In genomic region chr1:184851166-184851565, GRCm38 (mm10) we compare ENCODE assay signal across 11 mouse cellular contexts. TPM values are rescaled to one million over a fixed set of nuclear protein-coding genes. Genes with fewer than 3 reads are reported as not detected.
DNase-seq lines count a peak whose midpoint lies in the region; ATAC-seq and TF ChIP-seq lines count a peak whose summit lies in the region.
"Had no signal": no experiment of that assay in that cellular context is flagged by ENCODE, and none has a peak within 500 bp of the region (broad histone marks: within the 10 kb centered on the region; RNA-seq: fewer than 3 reads in every experiment).

No protein-coding gene starts in this region.

- TF ChIP-seq CTCF in kidney, adult 2 months (conservative IDR thresholded peaks at IDR 0.05; ENCODE audit: insufficient read depth, insufficient read length, low read depth, low read length), result no peak

- H3K4me3 ChIP-seq in midbrain, embryonic 11.5 days (ENCODE audit: low read depth, low read length), result no peak overlapping the region
- no peak overlapping the region for H3K4me3 ChIP-seq in midbrain, embryonic 14.5 days (replicated peaks; ENCODE audit: low read depth, low read length)
- no peak overlapping the region for H3K4me3 ChIP-seq in kidney, adult 2 months (ENCODE audit: insufficient read depth, low read depth, low read length)
- no peak overlapping the region for H3K4me3 ChIP-seq in liver, embryonic 15.5 days (replicated peaks)
- H3K4me3 ChIP-seq in hindbrain, embryonic 16.5 days (ENCODE audit: low read length), result no peak overlapping the region

- no peaks in the 10 kb centered on the region; the same call in 1 of the 2 replicates for H3K4me1 ChIP-seq in midbrain, embryonic 11.5 days (ENCODE audit: control insufficient read depth, insufficient read depth, low read length)
- H3K4me1 ChIP-seq in midbrain, embryonic 14.5 days (ENCODE audit: control insufficient read depth, insufficient read depth, low read length), result peaks cover 7% of the 10 kb centered on the region; the same call in 1 of the 2 replicates
- H3K4me1 ChIP-seq in kidney, adult 2 months (ENCODE audit: control insufficient read depth, insufficient read depth, low read length), result peaks cover 22% of the 10 kb centered on the region
- H3K4me1 ChIP-seq in liver, embryonic 15.5 days (replicated peaks), result peaks cover 48% of the 10 kb centered on the region
- peaks cover 8% of the 10 kb centered on the region for H3K4me1 ChIP-seq in hindbrain, embryonic 16.5 days (ENCODE audit: control insufficient read depth, insufficient read depth, low read depth, low read length)

- no peak overlapping the region for H3K27ac ChIP-seq in midbrain, embryonic 11.5 days (ENCODE audit: low read depth, low read length)
- H3K27ac ChIP-seq in midbrain, embryonic 14.5 days (replicated peaks; ENCODE audit: low read depth, low read length), result no peak overlapping the region
- H3K27ac ChIP-seq in kidney, adult 2 months (ENCODE audit: insufficient read depth, low read depth, low read length), result peak overlapping the region; percentile 78
- H3K27ac ChIP-seq in liver, embryonic 15.5 days (replicated peaks), result peak overlapping the region; percentile 72
- H3K27ac ChIP-seq in hindbrain, embryonic 16.5 days (ENCODE audit: low read depth, low read length), result no peak overlapping the region

- H3K9ac ChIP-seq in midbrain, embryonic 11.5 days (ENCODE audit: low read length), result no peak overlapping the region
- H3K9ac ChIP-seq in midbrain, embryonic 14.5 days (replicated peaks; ENCODE audit: low read length), result no peak overlapping the region
- H3K9ac ChIP-seq in liver, embryonic 15.5 days, result no peak overlapping the region
- no peak overlapping the region for H3K9ac ChIP-seq in hindbrain, embryonic 16.5 days (ENCODE audit: low read depth, low read length)

- peaks cover 3% of the 10 kb centered on the region for H3K27me3 ChIP-seq in midbrain, embryonic 11.5 days (ENCODE audit: control insufficient read depth, insufficient read depth, low read length)
- peaks cover 3% of the 10 kb centered on the region; the same call in 1 of the 2 replicates for H3K27me3 ChIP-seq in midbrain, embryonic 14.5 days (ENCODE audit: control insufficient read depth, insufficient read depth, low read length)
- H3K27me3 ChIP-seq in kidney, adult 2 months (replicated peaks; ENCODE audit: control insufficient read depth, insufficient read depth, low read length), result no peaks in the 10 kb centered on the region
- H3K27me3 ChIP-seq in liver, embryonic 15.5 days, result 0 out of 2 replicates have a peak, but pooled peaks cover 3% of the 10 kb centered on the region
- H3K27me3 ChIP-seq in hindbrain, embryonic 16.5 days (replicated peaks; ENCODE audit: control insufficient read depth, insufficient read depth, low read length), result no peaks in the 10 kb centered on the region

- no peak for TF ChIP-seq POLR2A in kidney, adult 2 months (IDR thresholded peaks at IDR 0.05; ENCODE audit: low read depth, low read length)

- ATAC-seq in midbrain, embryonic 11.5 days (ENCODE audit: low FRiP score), result no peak
- no peak for ATAC-seq in midbrain, embryonic 14.5 days (ENCODE audit: low FRiP score, low TSS enrichment)
- ATAC-seq in liver, embryonic 15.5 days (ENCODE audit: insufficient read depth), result 0 out of 2 replicates have a peak, but pooled peaks have one; percentile 2
- no peak for ATAC-seq in hindbrain, embryonic 16.5 days
- no peak for ATAC-seq in inflammation-experienced regulatory T-cells, adult 6 months

- DNase-seq in adrenal gland, postnatal 14 days, result peak; percentile 43
- no peak for DNase-seq in adrenal gland, adult 18-20 months (ENCODE audit: low spot score in 2 of 2)
- DNase-seq in midbrain, embryonic 11.5 days (ENCODE audit: low spot score, missing footprints), result peak; percentile 82
- no peak for DNase-seq in midbrain, embryonic 14.5 days
- peak; percentile 83 for DNase-seq in kidney, adult 2 months
- DNase-seq: embryo, embryonic 11 days had no signal

- H3K36me3 ChIP-seq in midbrain, embryonic 11.5 days (ENCODE audit: control insufficient read depth, insufficient read depth, low read length), result no peaks in the 10 kb centered on the region
- H3K36me3 ChIP-seq in midbrain, embryonic 14.5 days (ENCODE audit: control insufficient read depth, insufficient read depth, low read length), result no peaks in the 10 kb centered on the region
- H3K36me3 ChIP-seq in kidney, adult 2 months (ENCODE audit: control insufficient read depth, insufficient read depth, low read length), result no peaks in the 10 kb centered on the region
- no peaks in the 10 kb centered on the region for H3K36me3 ChIP-seq in liver, embryonic 15.5 days (replicated peaks)
- H3K36me3 ChIP-seq in hindbrain, embryonic 16.5 days (ENCODE audit: control insufficient read depth, insufficient read depth, low read length), result no peaks in the 10 kb centered on the region

- H3K4me2 ChIP-seq in midbrain, embryonic 11.5 days, result no peak overlapping the region
- H3K4me2 ChIP-seq in midbrain, embryonic 14.5 days (ENCODE audit: low read length), result no peak overlapping the region
- peak overlapping the region; percentile 62; the same call in 1 of the 2 replicates for H3K4me2 ChIP-seq in liver, embryonic 15.5 days
- H3K4me2 ChIP-seq in hindbrain, embryonic 16.5 days (ENCODE audit: low read length), result no peak overlapping the region; the same call in 1 of the 2 replicates

- no peaks in the 10 kb centered on the region for H3K9me3 ChIP-seq in midbrain, embryonic 11.5 days (ENCODE audit: control insufficient read depth, low read length)
- no peaks in the 10 kb centered on the region for H3K9me3 ChIP-seq in midbrain, embryonic 14.5 days (ENCODE audit: control insufficient read depth, low read length)
- no peaks in the 10 kb centered on the region for H3K9me3 ChIP-seq in liver, embryonic 15.5 days (replicated peaks)
- no peaks in the 10 kb centered on the region for H3K9me3 ChIP-seq in hindbrain, embryonic 16.5 days (ENCODE audit: control insufficient read depth, low read length)

- 47% methylated on average over 7 of the region's 7 CpGs for WGBS in midbrain, embryonic 11.5 days
- WGBS in midbrain, embryonic 14.5 days, result 49% methylated on average over 7 of the region's 7 CpGs
- 35% methylated on average over 7 of the region's 7 CpGs for WGBS in kidney, adult 2 months
- WGBS in liver, embryonic 15.5 days (ENCODE audit: insufficient replicate concordance), result 39% methylated on average over 7 of the region's 7 CpGs
- WGBS in hindbrain, embryonic 16.5 days, result 54% methylated on average over 7 of the region's 7 CpGs

RNA-seq across cellular contexts. Expression of gene Marc2, which starts 4.9 kb away (rescaled TPM):
- 269 and 327 TPM in 2 replicates for total RNA-seq in adrenal gland, postnatal 14 days (2021)
- total RNA-seq in adrenal gland, adult 18-20 months (2021), result 100 to 1,000 TPM; 381 to 428 TPM
- polyA plus RNA-seq in midbrain, embryonic 11.5 days (2014; fragmentation: Nextera tagmentation; extraction: Ambion mirVana), result 107 and 110 TPM in 2 replicates
- polyA plus RNA-seq in midbrain, embryonic 14.5 days (2014; fragmentation: Nextera tagmentation; extraction: Ambion mirVana), result 111 and 112 TPM in 2 replicates
- 257 and 403 TPM in 2 replicates for polyA plus RNA-seq in kidney, adult 2 months (2012; rRNA removed)
- polyA plus RNA-seq in liver, embryonic 15.5 days (2015; fragmentation: Nextera tagmentation; extraction: Ambion mirVana), result 210 and 216 TPM in 2 replicates
- 121 and 129 TPM in 2 replicates for polyA plus RNA-seq in hindbrain, embryonic 16.5 days (2015; fragmentation: Nextera tagmentation; extraction: Ambion mirVana)
- polyA plus RNA-seq in inflammation-experienced regulatory T-cells, adult 6 months (2017; shearing (Covaris generic)), result 10 to 100 TPM; 22.0 to 38.0 (median 29.2) TPM

RNA-seq across cellular contexts. Expression of gene C130074G19Rik, which starts 31.9 kb away (rescaled TPM):
- 31.6 and 32.6 TPM in 2 replicates for total RNA-seq in adrenal gland, postnatal 14 days (2021)
- 10 to 100 TPM; 32.3 to 64.9 TPM for total RNA-seq in adrenal gland, adult 18-20 months (2021)
- polyA plus RNA-seq in midbrain, embryonic 11.5 days (2014; fragmentation: Nextera tagmentation; extraction: Ambion mirVana), result 0.50 and 0.52 TPM in 2 replicates
- polyA plus RNA-seq in midbrain, embryonic 14.5 days (2014; fragmentation: Nextera tagmentation; extraction: Ambion mirVana), result 0.40 and 1.1 TPM in 2 replicates
- polyA plus RNA-seq in kidney, adult 2 months (2012; rRNA removed), result 83.3 and 113 TPM in 2 replicates
- 2.0 and 2.3 TPM in 2 replicates for polyA plus RNA-seq in liver, embryonic 15.5 days (2015; fragmentation: Nextera tagmentation; extraction: Ambion mirVana)
- polyA plus RNA-seq in hindbrain, embryonic 16.5 days (2015; fragmentation: Nextera tagmentation; extraction: Ambion mirVana), result 0.97 and 1.0 TPM in 2 replicates
- polyA plus RNA-seq in inflammation-experienced regulatory T-cells, adult 6 months (2017; shearing (Covaris generic)), result not detected
- total RNA-seq: megakaryocyte-erythroid progenitor cell, adult 5-6 weeks had no signal

RNA-seq across cellular contexts. Expression of gene Marc1, which starts 40.1 kb away (rescaled TPM):
- total RNA-seq in adrenal gland, postnatal 14 days (2021), result 1.5 and 30.7 TPM in 2 replicates
- total RNA-seq in adrenal gland, adult 18-20 months (2021), result 10 to 100 TPM in 1 of 2 experiments, 1 to 10 TPM in 1; 6.1 to 19.0 TPM
- polyA plus RNA-seq in midbrain, embryonic 11.5 days (2014; fragmentation: Nextera tagmentation; extraction: Ambion mirVana), result not detected in 2 replicates
- 0.13 and 0.28 TPM in 2 replicates for polyA plus RNA-seq in midbrain, embryonic 14.5 days (2014; fragmentation: Nextera tagmentation; extraction: Ambion mirVana)
- polyA plus RNA-seq in kidney, adult 2 months (2012; rRNA removed), result 1.0 and 2.1 TPM in 2 replicates
- polyA plus RNA-seq in liver, embryonic 15.5 days (2015; fragmentation: Nextera tagmentation; extraction: Ambion mirVana), result 40.0 and 41.7 TPM in 2 replicates
- polyA plus RNA-seq in hindbrain, embryonic 16.5 days (2015; fragmentation: Nextera tagmentation; extraction: Ambion mirVana), result 0.24 and 0.30 TPM in 2 replicates
- polyA plus RNA-seq in inflammation-experienced regulatory T-cells, adult 6 months (2017; shearing (Covaris generic)), result not detected
- total RNA-seq: megakaryocyte-erythroid progenitor cell, adult 5-6 weeks had no signal
- polyA plus RNA-seq: forebrain, embryonic 16.5 days had no signal

Comparison
In these comparisons a context has a peak if more than half of its experiments do, and no peak if none do; other contexts are left out.
1. DNase-seq: peak in adrenal gland, postnatal 14 days (single experiment), midbrain, embryonic 11.5 days (single experiment) and kidney, adult 2 months (single experiment); none in adrenal gland, adult 18-20 months (0 of 2) and midbrain, embryonic 14.5 days (single experiment).
2. H3K27ac ChIP-seq: peak in kidney, adult 2 months (single experiment) and liver, embryonic 15.5 days (single experiment); none in midbrain, embryonic 11.5 days (single experiment), midbrain, embryonic 14.5 days (single experiment) and hindbrain, embryonic 16.5 days (single experiment).
3. RNA of gene C130074G19Rik, which starts 31.9 kb away (polyA plus RNA-seq): 83.3 to 113 TPM in kidney, adult 2 months; 2.0 to 2.3 TPM in liver, embryonic 15.5 days, 0.40 to 1.1 TPM in midbrain, embryonic 14.5 days, 0.97 to 1.0 TPM in hindbrain, embryonic 16.5 days, 0.50 to 0.52 TPM in midbrain, embryonic 11.5 days and not detected in inflammation-experienced regulatory T-cells, adult 6 months; every median in the first group is over 10 times any median in the second.
4. RNA of gene Marc1, which starts 40.1 kb away (polyA plus RNA-seq): 40.0 to 41.7 TPM in liver, embryonic 15.5 days; 1.0 to 2.1 TPM in kidney, adult 2 months, 0.24 to 0.30 TPM in hindbrain, embryonic 16.5 days, 0.13 to 0.28 TPM in midbrain, embryonic 14.5 days, not detected in inflammation-experienced regulatory T-cells, adult 6 months and not detected in midbrain, embryonic 11.5 days; every median in the first group is over 10 times any median in the second.